Mouse (Mus musculus) hindbrain, embryonic 14.5 days (tissue): ENCODE measurements around the gene Arhgap10. TPM values are rescaled to one million over a fixed set of nuclear protein-coding genes. Genes with fewer than 3 reads are reported as not detected.

Experiments
- ATAC-seq: fragments of 200-750 bp; cut with Nextera tagmentation; 2 replicates; pipeline ENCODE4 v1.8.0; 2017; ENCODE audit warnings: moderate number of reproducible peaks, mild to moderate bottlenecking, moderate TSS enrichment, moderate library complexity; ENCODE audit not compliant: low FRiP score
- DNase-seq: peaks from one replicate; pipeline ENCODE4 v3.0.0-alpha.2; 2015; ENCODE audit warnings: low spot score
- H3K27ac ChIP-seq: fragments of 300-500 bp; sonication (generic); 2 replicates; pipeline ENCODE4 v1.5.1; 2014; ENCODE audit warnings: mild to moderate bottlenecking, moderate library complexity
- H3K27me3 ChIP-seq: fragments of 300-500 bp; sonication (generic); 2 replicates; pipeline ENCODE4 v1.6.1; 2014; ENCODE audit warnings: mild to moderate bottlenecking, low read length, mixed read lengths; ENCODE audit not compliant: control insufficient read depth, insufficient read depth
- H3K36me3 ChIP-seq: fragments of 300-500 bp; sonication (generic); replicated peaks from 2 replicates; pipeline ENCODE4 v1.6.1; 2014; ENCODE audit not compliant: control insufficient read depth, insufficient read depth
- H3K4me1 ChIP-seq: fragments of 300-500 bp; sonication (generic); replicated peaks from 2 replicates; pipeline ENCODE4 v1.6.1; 2014; ENCODE audit warnings: antibody characterized with exemption, low read length, mixed read lengths; ENCODE audit not compliant: control insufficient read depth, insufficient read depth
- H3K4me2 ChIP-seq: fragments of 300-500 bp; sonication (generic); replicated peaks from 2 replicates; pipeline ENCODE4 v1.6.1; 2014; ENCODE audit warnings: mild to moderate bottlenecking, moderate library complexity
- H3K4me3 ChIP-seq: fragments of 300-500 bp; sonication (generic); replicated peaks from 2 replicates; pipeline ENCODE4 v1.5.1; 2014; ENCODE audit warnings: mild to moderate bottlenecking, low read length
- H3K9ac ChIP-seq: fragments of 300-500 bp; sonication (generic); 2 replicates; pipeline ENCODE4 v1.6.1; 2014
- H3K9me3 ChIP-seq: fragments of 300-500 bp; sonication (generic); 2 replicates; pipeline ENCODE4 v1.6.1; 2016; ENCODE audit warnings: low read length; ENCODE audit not compliant: control insufficient read depth
- WGBS: fragments of 180-500 bp; shearing (Covaris S2); extraction: QIAGEN DNeasy Blood & Tissue Kit; methylation state at CpG from one replicate; pipeline ENCODE4 v1.1.7; 2014; 5-methylcytosine and 5-hydroxymethylcytosine counted together
- polyA plus RNA-seq: library from polyadenylated mRNA; unstranded; fragments of >200 nt; fragmentation: Nextera tagmentation; extraction: Ambion mirVana; gene quantifications from 2 replicates; pipeline ENCODE4 v1.2.1, GENCODE M21; 2014

Gene Arhgap10
- polyA plus RNA-seq, 1 experiment from 2014 or later = 5.1 TPM

GRCm38 (mm10) chr8:77479995-77480394, 37.8 kb downstream of the Arhgap10 start:
- H3K4me2 ChIP-seq = no peak overlapping the region
- H3K4me1 ChIP-seq = no peaks in the 10 kb centered on the region
- H3K4me3 ChIP-seq = no peak overlapping the region
- no peak for ATAC-seq
- H3K9me3 ChIP-seq = no peaks in the 10 kb centered on the region
- WGBS = 92% methylated on average over 9 of the region's 9 CpGs
- H3K27me3 ChIP-seq = no peaks in the 10 kb centered on the region
- no peaks in the 10 kb centered on the region for H3K36me3 ChIP-seq
- no peak overlapping the region for H3K27ac ChIP-seq
- DNase-seq = no peak
- H3K9ac ChIP-seq = no peak overlapping the region

GRCm38 (mm10) chr8:77478913-77479273, 38.9 kb downstream of the Arhgap10 start:
- WGBS = 49% methylated on average over 2 of the region's 2 CpGs
- DNase-seq (no peak), ATAC-seq (no peak)
- Histone ChIP-seq H3K4me3 (no peak overlapping the region), H3K36me3 (no peaks in the 10 kb centered on the region), H3K9me3 (no peaks in the 10 kb centered on the region), H3K4me2 (no peak overlapping the region), H3K9ac (no peak overlapping the region), H3K27me3 (no peaks in the 10 kb centered on the region), H3K4me1 (no peaks in the 10 kb centered on the region), H3K27ac (no peak overlapping the region)

GRCm38 (mm10) chr8:77478155-77478912, 39.4 kb downstream of the Arhgap10 start:
- no peak overlapping the region for H3K27ac ChIP-seq
- H3K9ac ChIP-seq = no peak overlapping the region
- no peak overlapping the region for H3K4me2 ChIP-seq
- no peaks in the 10 kb centered on the region for H3K9me3 ChIP-seq
- WGBS = 90% methylated on average over 12 of the region's 12 CpGs
- no peaks in the 10 kb centered on the region for H3K27me3 ChIP-seq
- no peak overlapping the region for H3K4me3 ChIP-seq
- no peaks in the 10 kb centered on the region for H3K36me3 ChIP-seq
- ATAC-seq (no peak), DNase-seq (no peak)
- no peaks in the 10 kb centered on the region for H3K4me1 ChIP-seq

- H3K4me2 ChIP-seq = no peak overlapping the region
- no peak overlapping the region for H3K4me3 ChIP-seq
- H3K27ac ChIP-seq = no peak overlapping the region
- ATAC-seq (no peak), DNase-seq (no peak)
- no peaks in the 10 kb centered on the region for H3K36me3 ChIP-seq
- no peaks in the 10 kb centered on the region for H3K27me3 ChIP-seq
- 92% methylated on average over 12 of the region's 12 CpGs for WGBS
- H3K9ac ChIP-seq = no peak overlapping the region
- H3K9me3 ChIP-seq = no peaks in the 10 kb centered on the region
- no peaks in the 10 kb centered on the region for H3K4me1 ChIP-seq
Observed at GRCm38 (mm10) chr8:77477684-77478083, 40.1 kb downstream of the Arhgap10 start.

GRCm38 (mm10) chr8:77474614-77475013, 43.1 kb downstream of the Arhgap10 start:
- WGBS = 97% methylated on average over 5 of the region's 5 CpGs

GRCm38 (mm10) chr8:77473773-77474172, 44.0 kb downstream of the Arhgap10 start:
- H3K9me3 ChIP-seq = no peaks in the 10 kb centered on the region
- no peak overlapping the region for H3K27ac ChIP-seq
- H3K4me3 ChIP-seq = no peak overlapping the region
- no peak overlapping the region for H3K9ac ChIP-seq
- H3K4me1 ChIP-seq = no peaks in the 10 kb centered on the region
- no peaks in the 10 kb centered on the region for H3K27me3 ChIP-seq
- H3K36me3 ChIP-seq = no peaks in the 10 kb centered on the region
- 80% methylated on average over 7 of the region's 7 CpGs for WGBS
- ATAC-seq = no peak
- DNase-seq = no peak
- H3K4me2 ChIP-seq = no peak overlapping the region

More at GRCm38 (mm10) chr8:77474614-77475013, 43.1 kb downstream of the Arhgap10 start:
- ATAC-seq (no peak), DNase-seq (no peak)
- Histone ChIP-seq H3K27me3 (no peaks in the 10 kb centered on the region), H3K4me2 (no peak overlapping the region), H3K36me3 (no peaks in the 10 kb centered on the region), H3K27ac (no peak overlapping the region), H3K9ac (no peak overlapping the region), H3K4me1 (no peaks in the 10 kb centered on the region), H3K4me3 (no peak overlapping the region), H3K9me3 (no peaks in the 10 kb centered on the region)

- 73% methylated on average over 6 of the region's 6 CpGs for WGBS
- Histone ChIP-seq H3K36me3 (no peaks in the 10 kb centered on the region), H3K9ac (no peak overlapping the region), H3K4me1 (no peaks in the 10 kb centered on the region), H3K27ac (no peak overlapping the region), H3K4me3 (no peak overlapping the region), H3K9me3 (no peaks in the 10 kb centered on the region), H3K4me2 (no peak overlapping the region), H3K27me3 (no peaks in the 10 kb centered on the region)
- DNase-seq (no peak), ATAC-seq (no peak)
Observed at GRCm38 (mm10) chr8:77473373-77473772, 44.4 kb downstream of the Arhgap10 start.

- DNase-seq (no peak), ATAC-seq (no peak)
- Histone ChIP-seq H3K4me2 (no peak overlapping the region), H3K27me3 (no peaks in the 10 kb centered on the region), H3K4me1 (no peaks in the 10 kb centered on the region), H3K36me3 (no peaks in the 10 kb centered on the region), H3K9ac (no peak overlapping the region), H3K27ac (no peak overlapping the region), H3K4me3 (no peak overlapping the region), H3K9me3 (no peaks in the 10 kb centered on the region)
- 92% methylated on average over 6 of the region's 6 CpGs for WGBS
Observed at GRCm38 (mm10) chr8:77461392-77461791, 56.4 kb downstream of the Arhgap10 start.

GRCm38 (mm10) chr8:77460363-77460762, 57.4 kb downstream of the Arhgap10 start:
- WGBS = 94% methylated on average over 2 of the region's 2 CpGs
- no peak for ATAC-seq

GRCm38 (mm10) chr8:77459696-77460095, 58.1 kb downstream of the Arhgap10 start:
- H3K4me1 ChIP-seq = no peaks in the 10 kb centered on the region
- DNase-seq (no peak), ATAC-seq (no peak)
- no peak overlapping the region for H3K4me2 ChIP-seq
- H3K27ac ChIP-seq = no peak overlapping the region
- no peak overlapping the region for H3K4me3 ChIP-seq
- no peaks in the 10 kb centered on the region for H3K36me3 ChIP-seq
- no peak overlapping the region for H3K9ac ChIP-seq
- H3K9me3 ChIP-seq = no peaks in the 10 kb centered on the region
- 44% methylated on average over 7 of the region's 7 CpGs for WGBS
- no peaks in the 10 kb centered on the region for H3K27me3 ChIP-seq

More at GRCm38 (mm10) chr8:77460363-77460762, 57.4 kb downstream of the Arhgap10 start:
- H3K9me3 ChIP-seq = no peaks in the 10 kb centered on the region
- H3K4me1 ChIP-seq = no peaks in the 10 kb centered on the region
- no peak overlapping the region for H3K4me2 ChIP-seq
- DNase-seq = no peak
- no peak overlapping the region for H3K27ac ChIP-seq
- no peaks in the 10 kb centered on the region for H3K27me3 ChIP-seq
- H3K36me3 ChIP-seq = no peaks in the 10 kb centered on the region
- no peak overlapping the region for H3K4me3 ChIP-seq
- H3K9ac ChIP-seq = no peak overlapping the region
